ENCODE assay signal across 8 mouse cellular contexts in genomic region chr4:138251819-138252218, GRCm38 (mm10). TPM values are rescaled to one million over a fixed set of nuclear protein-coding genes. Genes with fewer than 3 reads are reported as not detected.
DNase-seq lines count a peak whose midpoint lies in the region; ATAC-seq and TF ChIP-seq lines count a peak whose summit lies in the region.

No protein-coding gene starts in this region.

- no peaks in the 10 kb centered on the region for H3K9me3 ChIP-seq in forebrain, embryonic 14.5 days (replicated peaks; ENCODE audit: control insufficient read depth, low read length)
- H3K9me3 ChIP-seq in kidney, postnatal 0 days (replicated peaks; ENCODE audit: low read length), result no peaks in the 10 kb centered on the region

- H3K9ac ChIP-seq in forebrain, embryonic 14.5 days (ENCODE audit: low read length), result peak overlapping the region; percentile 56
- H3K9ac ChIP-seq in kidney, postnatal 0 days (ENCODE audit: low read depth, low read length), result no peak overlapping the region

- peaks cover 23% of the 10 kb centered on the region; the same call in 1 of the 2 replicates for H3K27me3 ChIP-seq in forebrain, embryonic 14.5 days (replicated peaks; ENCODE audit: control insufficient read depth, insufficient read depth, low read length)
- 0 out of 2 replicates have a peak, but pooled peaks cover 4% of the 10 kb centered on the region for H3K27me3 ChIP-seq in kidney, postnatal 0 days (ENCODE audit: insufficient read depth, low read length)

- H3K4me1 ChIP-seq in bone marrow, adult 2 months (ENCODE audit: control insufficient read depth, insufficient read depth, low read length), result peaks cover 2% of the 10 kb centered on the region
- H3K4me1 ChIP-seq in forebrain, embryonic 14.5 days (ENCODE audit: control insufficient read depth, insufficient read depth, low read length), result peaks cover 9% of the 10 kb centered on the region; the same call in 1 of the 2 replicates
- H3K4me1 ChIP-seq in kidney, postnatal 0 days (replicated peaks; ENCODE audit: insufficient read depth, low read length), result peaks cover 8% of the 10 kb centered on the region; the same call in 1 of the 2 replicates

- H3K36me3 ChIP-seq in forebrain, embryonic 14.5 days (ENCODE audit: control insufficient read depth, insufficient read depth, low read length), result peaks cover 12% of the 10 kb centered on the region
- H3K36me3 ChIP-seq in kidney, postnatal 0 days (ENCODE audit: insufficient read depth, low read length), result 0 out of 2 replicates have a peak, but pooled peaks cover 5% of the 10 kb centered on the region

- peak; percentile 25 to 39 for DNase-seq in layer of hippocampus, postnatal 10 days (ENCODE audit: low spot score in 2 of 2)
- DNase-seq in layer of hippocampus, adult 8-10 months (ENCODE audit: low spot score in 2 of 2), result no peak
- peak; percentile 53 for DNase-seq in forebrain, embryonic 14.5 days (ENCODE audit: low spot score)
- peak; percentile 63 for DNase-seq in kidney, postnatal 0 days (ENCODE audit: low spot score)
- DNase-seq in mesoderm, embryonic 11.5 days (ENCODE audit: low read depth, low spot score), result peak; percentile 79
- DNase-seq in thymus, postnatal 0 days (ENCODE audit: low spot score), result peak; percentile 55
- DNase-seq in layer of hippocampus, adult 18-20 months (ENCODE audit: low spot score in 2 of 2), result no peak

- peak overlapping the region; percentile 97 for H3K4me2 ChIP-seq in forebrain, embryonic 14.5 days (ENCODE audit: low read length)
- H3K4me2 ChIP-seq in kidney, postnatal 0 days (ENCODE audit: low read length), result peak overlapping the region; percentile 34

- H3K4me3 ChIP-seq in bone marrow, adult 2 months (replicated peaks; ENCODE audit: control insufficient read depth, low read depth, low read length), result peak overlapping the region; percentile 53
- peak overlapping the region; percentile 49 for H3K4me3 ChIP-seq in forebrain, embryonic 14.5 days (ENCODE audit: low read depth, low read length)
- 0 out of 2 replicates have a peak overlapping the region, but pooled peaks have one; percentile 5 for H3K4me3 ChIP-seq in kidney, postnatal 0 days (replicated peaks; ENCODE audit: low read depth, low read length)

- ATAC-seq in forebrain, embryonic 14.5 days, result peak; percentile 30; the same call in 1 of the 2 replicates
- no peak; the same call in 1 of the 2 replicates for ATAC-seq in kidney, postnatal 0 days (replicated peaks; ENCODE audit: low FRiP score, low read depth)

- H3K27ac ChIP-seq in bone marrow, adult 2 months (ENCODE audit: control insufficient read depth, insufficient read depth, low read depth, low read length, poor library complexity), result peak overlapping the region; percentile 23
- H3K27ac ChIP-seq in forebrain, embryonic 14.5 days (ENCODE audit: low read depth, low read length), result no peak overlapping the region
- H3K27ac ChIP-seq in kidney, postnatal 0 days, result no peak overlapping the region

- TF ChIP-seq CTCF in bone marrow, adult 2 months (IDR thresholded peaks at IDR 0.05; ENCODE audit: control insufficient read depth, insufficient read depth, low read length), result peak; percentile 25; the same call in 1 of the 2 replicates
- peak; percentile 35 for TF ChIP-seq CTCF in kidney, postnatal 0 days (IDR thresholded peaks at IDR 0.05; ENCODE audit: low read depth)

- TF ChIP-seq POLR2A in bone marrow, adult 2 months (IDR thresholded peaks at IDR 0.05; ENCODE audit: borderline replicate concordance, control insufficient read depth, low read depth, low read length), result no peak

- WGBS in bone marrow, adult 2 months, result under 1% methylated on average over 14 of the region's 14 CpGs
- WGBS in forebrain, embryonic 14.5 days, result under 1% methylated on average over 14 of the region's 14 CpGs
- WGBS in kidney, postnatal 0 days, result under 1% methylated on average over 14 of the region's 14 CpGs

RNA-seq across cellular contexts. Expression of gene Kif17, which starts 1.6 kb away (rescaled TPM):
- total RNA-seq in layer of hippocampus, postnatal 10 days (2021), result 10 to 100 TPM; 12.5 to 12.7 TPM
- 10 to 100 TPM; 20.7 to 27.0 (median 23.2) TPM for total RNA-seq in layer of hippocampus, adult 8-10 months (2022)
- polyA plus RNA-seq in bone marrow, adult 2 months (2011; ENCODE audit: insufficient read depth, insufficient read length, low replicate concordance, missing spikeins), result 1.6 TPM in 1 of 2 replicates, not detected in the other
- polyA plus RNA-seq in forebrain, embryonic 14.5 days (2014; fragmentation: Nextera tagmentation; extraction: Ambion mirVana), result 0.61 and 0.85 TPM in 2 replicates
- polyA plus RNA-seq in kidney, postnatal 0 days (2015; fragmentation: Nextera tagmentation; extraction: Ambion mirVana), result 0.66 and 0.80 TPM in 2 replicates
- 0.60 and 0.78 TPM in 2 replicates for polyA plus RNA-seq in thymus, postnatal 0 days (2015; fragmentation: Nextera tagmentation; extraction: Ambion mirVana)
- total RNA-seq in layer of hippocampus, adult 18-20 months (2021), result 10 to 100 TPM; 21.9 to 22.4 TPM

RNA-seq across cellular contexts. Expression of gene Sh2d5, which starts 1.6 kb away (rescaled TPM):
- 10 to 100 TPM; 19.1 to 21.5 TPM for total RNA-seq in layer of hippocampus, postnatal 10 days (2021)
- 10 to 100 TPM; 52.0 to 60.0 (median 56.8) TPM for total RNA-seq in layer of hippocampus, adult 8-10 months (2022)
- polyA plus RNA-seq in bone marrow, adult 2 months (2011; ENCODE audit: insufficient read depth, insufficient read length, low replicate concordance, missing spikeins), result 4.8 and 11.7 TPM in 2 replicates
- 4.0 and 4.6 TPM in 2 replicates for polyA plus RNA-seq in forebrain, embryonic 14.5 days (2014; fragmentation: Nextera tagmentation; extraction: Ambion mirVana)
- 0.42 and 0.57 TPM in 2 replicates for polyA plus RNA-seq in kidney, postnatal 0 days (2015; fragmentation: Nextera tagmentation; extraction: Ambion mirVana)
- polyA plus RNA-seq in thymus, postnatal 0 days (2015; fragmentation: Nextera tagmentation; extraction: Ambion mirVana), result 0.61 and 0.66 TPM in 2 replicates
- total RNA-seq in layer of hippocampus, adult 18-20 months (2021), result 10 to 100 TPM; 50.7 to 57.3 TPM

RNA-seq across cellular contexts. Expression of gene Hp1bp3, which starts 35.7 kb away (rescaled TPM):
- 100 to 1,000 TPM; 158 to 161 TPM for total RNA-seq in layer of hippocampus, postnatal 10 days (2021)
- total RNA-seq in layer of hippocampus, adult 8-10 months (2022), result 100 to 1,000 TPM; 184 to 200 (median 196) TPM
- 116 and 226 TPM in 2 replicates for polyA plus RNA-seq in bone marrow, adult 2 months (2011; ENCODE audit: insufficient read depth, insufficient read length, low replicate concordance, missing spikeins)
- polyA plus RNA-seq in forebrain, embryonic 14.5 days (2014; fragmentation: Nextera tagmentation; extraction: Ambion mirVana), result 257 and 277 TPM in 2 replicates
- polyA plus RNA-seq in kidney, postnatal 0 days (2015; fragmentation: Nextera tagmentation; extraction: Ambion mirVana), result 134 and 144 TPM in 2 replicates
- polyA plus RNA-seq in thymus, postnatal 0 days (2015; fragmentation: Nextera tagmentation; extraction: Ambion mirVana), result 155 and 173 TPM in 2 replicates
- 100 to 1,000 TPM; 188 to 202 TPM for total RNA-seq in layer of hippocampus, adult 18-20 months (2021)

RNA-seq across cellular contexts. Expression of gene Ddost, which starts 52.7 kb away (rescaled TPM):
- 100 to 1,000 TPM; 106 to 108 TPM for total RNA-seq in layer of hippocampus, postnatal 10 days (2021)
- total RNA-seq in layer of hippocampus, adult 8-10 months (2022), result 10 to 100 TPM; 90.5 to 99.3 (median 97.2) TPM
- 31.4 and 64.8 TPM in 2 replicates for polyA plus RNA-seq in bone marrow, adult 2 months (2011; ENCODE audit: insufficient read depth, insufficient read length, low replicate concordance, missing spikeins)
- polyA plus RNA-seq in forebrain, embryonic 14.5 days (2014; fragmentation: Nextera tagmentation; extraction: Ambion mirVana), result 182 and 192 TPM in 2 replicates
- polyA plus RNA-seq in kidney, postnatal 0 days (2015; fragmentation: Nextera tagmentation; extraction: Ambion mirVana), result 289 and 325 TPM in 2 replicates
- 196 and 200 TPM in 2 replicates for polyA plus RNA-seq in thymus, postnatal 0 days (2015; fragmentation: Nextera tagmentation; extraction: Ambion mirVana)
- 10 to 100 TPM; 93.0 to 96.1 TPM for total RNA-seq in layer of hippocampus, adult 18-20 months (2021)

Comparison
In these comparisons a context has a peak if more than half of its experiments do, and no peak if none do; other contexts are left out.
1. DNase-seq: peak in layer of hippocampus, postnatal 10 days (2 of 2), forebrain, embryonic 14.5 days (single experiment), kidney, postnatal 0 days (single experiment), mesoderm, embryonic 11.5 days (single experiment) and thymus, postnatal 0 days (single experiment); none in layer of hippocampus, adult 8-10 months (0 of 2) and layer of hippocampus, adult 18-20 months (0 of 2).
2. Peak in every context shown above with its lines, with median percentiles within 50 percentile points of each other: H3K4me3 ChIP-seq.